29 mouse cellular contexts compared by ENCODE assay signal in the genomic region with DNA sequence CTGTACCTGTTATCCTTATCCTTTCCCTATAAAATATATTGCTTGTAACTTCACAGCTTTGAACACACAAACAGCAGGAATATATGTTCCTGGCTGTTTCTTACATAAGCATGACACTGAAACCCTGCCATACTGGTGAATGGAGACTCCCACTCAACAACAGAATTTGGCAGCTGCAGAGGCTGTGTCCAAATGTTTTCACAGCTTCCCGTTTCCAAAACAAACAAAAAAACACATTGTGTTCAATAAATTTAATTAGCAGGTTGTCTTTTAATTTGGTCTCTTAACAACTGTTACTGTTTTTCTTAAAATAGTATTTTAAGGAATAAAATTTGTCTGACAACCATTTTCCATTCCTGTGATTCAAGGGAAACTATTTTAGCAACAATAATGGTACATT.
DNase-seq lines count a peak whose midpoint lies in the region; ATAC-seq and TF ChIP-seq lines count a peak whose summit lies in the region.
"Had no signal": no experiment of that assay in that cellular context is flagged by ENCODE, and none has a peak within 500 bp of the region (broad histone marks: within the 10 kb centered on the region; RNA-seq: fewer than 3 reads in every experiment).

No protein-coding gene starts in this region.

- no peak overlapping the region for H3K4me3 ChIP-seq in cerebellum, adult 2 months (replicated peaks; ENCODE audit: insufficient read depth, low read depth, low read length)
- H3K4me3 ChIP-seq: embryonic facial prominence, embryonic 12.5 days; heart, embryonic 10.5 days; heart, embryonic 15.5 days; hindbrain, embryonic 12.5 days; intestine, embryonic 15.5 days; limb, embryonic 12.5 days; liver, embryonic 15.5 days; lung, embryonic 15.5 days; midbrain, embryonic 10.5 days had no signal

- ATAC-seq in erythroblast, adult 5-6 weeks (replicated peaks; ENCODE audit: low FRiP score, poor library complexity, severe bottlenecking), result no peak
- ATAC-seq: CD4-positive, CD25-positive, alpha-beta regulatory T cell, adult 4 months; hindbrain, postnatal 0 days; intestine, embryonic 15.5 days; midbrain, embryonic 16.5 days had no signal

- H3K4me1 ChIP-seq in cerebellum, adult 2 months (ENCODE audit: control insufficient read depth, insufficient read depth, low read length), result no peaks in the 10 kb centered on the region
- H3K4me1 ChIP-seq: embryonic facial prominence, embryonic 12.5 days; heart, embryonic 10.5 days; heart, embryonic 15.5 days; hindbrain, embryonic 12.5 days; intestine, embryonic 15.5 days; limb, embryonic 12.5 days; liver, embryonic 15.5 days; lung, embryonic 15.5 days; midbrain, embryonic 10.5 days had no signal

- intact Hi-C loops in left cerebral cortex, postnatal 14 days (cut with DNase I), result no loop called here
- intact Hi-C loops in left cerebral cortex, postnatal 36 days (cut with DNase I), result no loop called here

- 43% methylated on average over 1 of the region's 1 CpGs for WGBS in cerebellum, adult 2 months

- TF ChIP-seq POLR2A in cerebellum, adult 2 months (IDR thresholded peaks at IDR 0.05; ENCODE audit: borderline replicate concordance, insufficient read depth, low read length), result no peak

- TF ChIP-seq CTCF in cerebellum, adult 2 months (IDR thresholded peaks at IDR 0.05; ENCODE audit: borderline replicate concordance, insufficient read depth, low read depth, low read length), result no peak

- no peaks in the 10 kb centered on the region for H3K27me3 ChIP-seq in cerebellum, adult 2 months (ENCODE audit: control insufficient read depth, insufficient read depth, low read length)
- H3K27me3 ChIP-seq: embryonic facial prominence, embryonic 12.5 days; heart, embryonic 15.5 days; hindbrain, embryonic 12.5 days; intestine, embryonic 15.5 days; limb, embryonic 12.5 days; liver, embryonic 15.5 days; lung, embryonic 15.5 days had no signal

- no peak overlapping the region for H3K27ac ChIP-seq in cerebellum, adult 2 months (ENCODE audit: insufficient read depth, low read length)
- H3K27ac ChIP-seq: embryonic facial prominence, embryonic 12.5 days; heart, embryonic 10.5 days; heart, embryonic 15.5 days; hindbrain, embryonic 12.5 days; hindbrain, postnatal 0 days; intestine, embryonic 15.5 days; limb, embryonic 12.5 days; liver, embryonic 15.5 days; lung, embryonic 15.5 days; midbrain, embryonic 10.5 days had no signal

- peak; percentile 2 to 4 for DNase-seq in left cerebral cortex, postnatal 14 days (ENCODE audit: low spot score in 2 of 2)
- no peak for DNase-seq in left cerebral cortex, postnatal 36 days (ENCODE audit: low spot score in 2 of 2)
- peak; percentile 38 for DNase-seq in layer of hippocampus, adult 11-12 months (ENCODE audit: low spot score)
- peak; percentile 11 for DNase-seq in layer of hippocampus, adult 9-10 months (ENCODE audit: low spot score)
- DNase-seq in cerebellum, adult 2 months, result no peak
- no peak for DNase-seq in heart, adult 11 months
- DNase-seq: adrenal gland, postnatal 36 days; cerebellum, adult 9-10 months; cerebellum, postnatal 36 days; embryo, embryonic 11 days; gastrocnemius, postnatal 14 days; heart, postnatal 36 days; kidney, adult 8-10 months; kidney, postnatal 10 days; thymus, adult 2 months; thymus, postnatal 36 days had no signal

Comparison
In these comparisons a context has a peak if more than half of its experiments do, and no peak if none do; other contexts are left out.
1. DNase-seq: peak in left cerebral cortex, postnatal 14 days (2 of 2), layer of hippocampus, adult 11-12 months (single experiment) and layer of hippocampus, adult 9-10 months (single experiment); none in left cerebral cortex, postnatal 36 days (0 of 2), cerebellum, adult 2 months (0 of 2) and heart, adult 11 months (single experiment).